Mouse (Mus musculus) macrophage (primary cell): ENCODE data around the gene Arhgef2. TPM values are rescaled to one million over a fixed set of nuclear protein-coding genes. Genes with fewer than 3 reads are reported as not detected.
"Not testable (repeated sequence)": the region's sequence is repeated elsewhere in the genome, so short reads cannot be mapped to it uniquely, and the experiment has no call there.

Experiments
- H3K27ac ChIP-seq: fragments of 350-480 bp; formaldehyde crosslinking; 2 replicates; pipeline ENCODE4 v1.9.0; 2021
- H3K36me3 ChIP-seq: fragments of 350-480 bp; formaldehyde crosslinking; 2 replicates; pipeline ENCODE4 v1.9.0; 2021; ENCODE audit errors: inconsistent target
- H3K4me3 ChIP-seq: fragments of 350-480 bp; formaldehyde crosslinking; 2 replicates; pipeline ENCODE4 v1.9.0; 2021; ENCODE audit errors: inconsistent target
- H3K79me2 ChIP-seq: fragments of 350-480 bp; formaldehyde crosslinking; 2 replicates; pipeline ENCODE4 v1.9.0; 2021; ENCODE audit errors: inconsistent target
- WGBS: methylation state at CpG from one replicate; pipeline ENCODE4 v1.1.7; 2026; ENCODE audit warnings: inconsistent platforms; ENCODE audit not compliant: missing documents; 5-methylcytosine and 5-hydroxymethylcytosine counted together
- polyA plus RNA-seq: library from polyadenylated mRNA; stranded (reverse); fragments of 250-400 nt; gene quantifications from 3 replicates; pipeline ENCODE4 v1.2.4, GENCODE M21; 2018; ENCODE audit warnings: inconsistent platforms
- total RNA-seq, 78 experiments: library from RNA; depleted of rRNA; stranded (reverse); fragments of 250-400 nt; gene quantifications; 1 replicate in 9 of 78; 2 replicates in 24 of 78; 3 replicates in 43 of 78; 4 replicates in 2 of 78; pipeline ENCODE4 v1.2.4; 2018; ENCODE audit warnings: inconsistent platforms in 56 of 78

The Arhgef2 gene
- total RNA-seq (2018; cell fraction: chromatin; rRNA removed), result 100 to 1,000 TPM; 401 to 771 (median 585) TPM
- 100 to 1,000 TPM; 114 to 210 (median 154) TPM for total RNA-seq (2018; cell fraction: cytosol; rRNA removed)
- total RNA-seq (2018; cell fraction: nucleus; rRNA removed), result 100 to 1,000 TPM; 216 to 483 (median 324) TPM
- polyA plus RNA-seq, result 83.0 to 111 TPM (median 86.2 TPM) in 3 replicates

GRCm38 (mm10) chr3:88605666-88606065, at the start of gene Arhgef2:
Gene Arhgef2, plus strand, starts transcription at chr3:88605966.
- H3K4me3 ChIP-seq, H3K36me3 ChIP-seq: not testable (repeated sequence)
- WGBS, result 96% methylated on average over 2 of the region's 2 CpGs
- peaks cover 18% of the 10 kb centered on the region; the same call in 1 of the 2 replicates for H3K79me2 ChIP-seq
- H3K27ac ChIP-seq, result peak within 1 kb of the TSS; percentile 74

DNA sequence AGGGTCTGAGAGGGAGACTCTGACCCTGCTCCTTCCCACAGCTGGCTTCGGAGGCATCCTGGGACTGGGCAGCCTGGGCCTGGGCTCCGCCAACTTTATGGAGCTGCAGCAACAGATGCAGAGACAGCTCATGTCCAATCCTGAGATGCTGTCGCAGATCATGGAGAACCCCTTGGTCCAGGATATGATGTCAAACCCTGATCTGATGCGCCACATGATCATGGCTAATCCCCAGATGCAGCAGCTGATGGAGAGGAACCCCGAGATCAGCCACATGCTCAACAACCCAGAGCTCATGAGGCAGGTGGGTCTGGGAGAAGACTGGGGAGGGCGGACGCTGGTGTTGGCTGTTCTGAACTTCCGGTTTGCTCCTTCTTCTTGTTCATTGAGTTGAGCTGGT, 49.1 kb upstream of the Arhgef2 start:
- peaks cover 17% of the 10 kb centered on the region for H3K79me2 ChIP-seq
- H3K27ac ChIP-seq, result no peak overlapping the region
- H3K4me3 ChIP-seq, result no peak overlapping the region
- H3K36me3 ChIP-seq, result peaks cover 25% of the 10 kb centered on the region
- WGBS, result 92% methylated on average over 8 of the region's 8 CpGs

- Histone ChIP-seq H3K27ac (no peak overlapping the region), H3K36me3 (peaks cover 40% of the 10 kb centered on the region), H3K79me2 (peaks cover 11% of the 10 kb centered on the region; the same call in 1 of the 2 replicates), H3K4me3 (no peak overlapping the region)
- 96% methylated on average over 9 of the region's 9 CpGs for WGBS
These were observed 46.2 kb upstream of the Arhgef2 start for GRCm38 (mm10) chr3:88559596-88559995.

- H3K4me3 ChIP-seq, result no peak overlapping the region
- 85% methylated on average over 4 of the region's 4 CpGs for WGBS
- H3K27ac ChIP-seq, result no peak overlapping the region
- peaks cover 62% of the 10 kb centered on the region for H3K36me3 ChIP-seq
- no peaks in the 10 kb centered on the region for H3K79me2 ChIP-seq
These were observed 43.8 kb upstream of the Arhgef2 start for GRCm38 (mm10) chr3:88561989-88562388.

- Histone ChIP-seq H3K4me3 (no peak overlapping the region), H3K79me2 (no peaks in the 10 kb centered on the region), H3K36me3 (peaks cover 74% of the 10 kb centered on the region), H3K27ac (no peak overlapping the region)
- WGBS, result 89% methylated on average over 4 of the region's 4 CpGs
These were observed 42.3 kb upstream of the Arhgef2 start for GRCm38 (mm10) chr3:88563442-88563841.

DNA sequence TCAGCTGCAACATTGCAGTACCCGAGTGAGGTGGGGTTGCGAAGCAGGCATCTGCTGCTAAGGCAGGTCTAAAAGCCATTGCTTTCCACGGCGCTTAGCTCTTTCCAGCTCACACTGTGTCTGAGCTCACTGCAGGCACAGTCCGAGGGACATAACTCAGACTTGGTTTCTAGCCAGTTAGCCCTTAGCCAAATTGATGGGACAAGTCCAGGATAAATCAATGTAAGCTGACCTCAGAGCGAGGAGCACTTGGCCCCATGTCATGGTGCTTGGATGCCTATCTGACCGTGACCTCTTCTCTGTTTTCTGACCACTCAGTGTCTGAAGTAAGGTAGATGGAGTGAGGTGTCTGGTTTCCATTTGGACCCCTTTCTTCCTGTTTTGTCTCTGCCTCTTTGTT, 41.8 kb upstream of the Arhgef2 start:
- Histone ChIP-seq H3K27ac (no peak overlapping the region), H3K36me3 (peaks cover 76% of the 10 kb centered on the region)

GRCm38 (mm10) chr3:88566116-88566515, 39.6 kb upstream of the Arhgef2 start:
- no peaks in the 10 kb centered on the region for H3K79me2 ChIP-seq
- H3K36me3 ChIP-seq, result peaks cover 60% of the 10 kb centered on the region
- 100% methylated on average over 3 of the region's 3 CpGs for WGBS
- no peak overlapping the region for H3K27ac ChIP-seq
- no peak overlapping the region for H3K4me3 ChIP-seq

More for the DNA sequence above, 41.8 kb upstream of the Arhgef2 start:
- 92% methylated on average over 7 of the region's 7 CpGs for WGBS
- Histone ChIP-seq H3K4me3 (no peak overlapping the region), H3K79me2 (no peaks in the 10 kb centered on the region)

- peaks cover 60% of the 10 kb centered on the region for H3K36me3 ChIP-seq
- no peaks in the 10 kb centered on the region for H3K79me2 ChIP-seq
- no peak overlapping the region for H3K27ac ChIP-seq
- no peak overlapping the region for H3K4me3 ChIP-seq
- WGBS, result 95% methylated on average over 4 of the region's 4 CpGs
These were observed 39.2 kb upstream of the Arhgef2 start for GRCm38 (mm10) chr3:88566536-88567061.

DNA sequence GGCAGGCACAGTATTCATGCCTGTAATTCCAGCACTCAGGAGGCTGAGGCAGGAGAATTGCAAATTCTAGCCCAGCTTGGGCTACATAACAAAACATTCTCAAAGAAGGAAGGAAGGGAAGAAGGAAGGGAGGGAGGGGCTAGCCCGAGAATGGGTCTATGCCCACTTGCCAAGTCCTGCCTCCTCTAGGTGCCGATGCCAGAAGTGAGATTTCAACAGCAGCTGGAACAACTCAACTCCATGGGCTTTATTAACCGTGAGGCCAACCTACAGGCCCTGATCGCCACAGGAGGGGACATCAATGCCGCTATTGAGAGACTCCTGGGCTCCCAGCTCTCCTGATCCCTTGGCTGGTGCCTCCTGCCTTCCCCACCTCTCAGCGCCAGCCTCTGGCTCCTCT, 37.9 kb upstream of the Arhgef2 start:
- Histone ChIP-seq H3K79me2 (no peaks in the 10 kb centered on the region), H3K36me3 (peaks cover 60% of the 10 kb centered on the region), H3K27ac (no peak overlapping the region), H3K4me3 (no peak overlapping the region)
- 64% methylated on average over 5 of the region's 6 CpGs for WGBS

DNA sequence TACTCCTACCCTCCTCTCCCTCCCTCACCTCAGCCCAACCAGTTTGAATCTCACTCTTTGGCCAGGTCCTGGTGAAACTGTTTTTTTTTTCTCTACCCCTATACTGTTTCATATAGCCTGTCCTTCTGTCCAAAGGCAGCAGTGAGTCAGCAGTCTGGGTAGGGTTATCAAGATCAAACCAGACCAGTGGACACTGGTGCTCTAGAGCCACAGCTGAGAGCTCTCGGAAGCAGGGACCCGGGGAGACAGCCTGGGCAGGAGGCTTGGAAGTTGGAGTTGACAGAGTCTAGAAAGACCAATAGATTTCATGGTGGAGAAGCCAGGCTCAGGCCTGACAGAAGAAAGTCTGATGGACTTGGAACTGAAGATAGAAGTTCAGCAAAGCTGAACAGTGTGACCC, 37.2 kb upstream of the Arhgef2 start:
- no peak overlapping the region for H3K27ac ChIP-seq
- no peak overlapping the region for H3K4me3 ChIP-seq
- H3K36me3 ChIP-seq, result peaks cover 54% of the 10 kb centered on the region
- WGBS, result 97% methylated on average over 2 of the region's 2 CpGs
- no peaks in the 10 kb centered on the region for H3K79me2 ChIP-seq

DNA sequence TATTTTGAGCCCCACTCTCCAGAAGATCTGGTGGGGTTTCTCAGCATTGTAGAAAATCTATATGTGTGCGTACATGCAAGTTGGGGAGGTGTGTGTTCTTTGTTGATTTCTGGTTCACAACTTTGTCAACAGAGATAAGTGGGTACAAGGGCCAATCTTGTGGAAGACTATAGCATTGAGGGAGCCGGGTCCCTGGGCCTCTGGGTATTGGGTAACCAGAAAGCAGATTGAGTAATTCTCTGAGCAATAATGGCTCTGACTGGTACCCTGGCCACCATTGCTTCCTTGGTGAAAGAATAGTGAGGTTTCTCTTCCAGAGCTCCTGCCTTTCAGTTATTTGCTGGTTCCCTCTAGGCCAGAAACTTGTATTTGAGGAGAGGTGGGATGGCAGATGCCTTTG, 36.7 kb upstream of the Arhgef2 start:
- no peaks in the 10 kb centered on the region for H3K79me2 ChIP-seq
- H3K27ac ChIP-seq, result no peak overlapping the region
- H3K4me3 ChIP-seq, result no peak overlapping the region
- WGBS, result 73% methylated on average over 2 of the region's 2 CpGs
- H3K36me3 ChIP-seq, result peaks cover 50% of the 10 kb centered on the region

DNA sequence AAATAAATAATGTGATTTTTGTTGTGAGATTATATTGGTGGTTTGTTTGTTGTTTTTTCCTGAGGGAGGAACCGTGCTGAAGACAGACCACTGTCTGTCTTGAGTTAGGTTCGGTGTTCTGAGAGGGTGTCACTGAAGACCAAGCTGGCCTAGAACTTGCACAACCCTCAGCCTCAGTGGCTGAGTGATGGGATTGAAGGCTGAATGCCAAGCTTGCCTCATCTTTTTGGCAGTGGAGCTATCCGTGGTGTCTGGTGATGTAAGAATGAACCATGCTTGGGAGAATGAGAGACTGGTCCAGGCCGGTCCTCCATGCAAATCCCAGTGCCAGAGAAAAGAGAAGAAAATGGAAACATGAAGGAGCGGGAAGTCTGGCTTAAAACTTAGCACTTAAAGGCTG, 36.1 kb upstream of the Arhgef2 start:
- Histone ChIP-seq H3K27ac (no peak overlapping the region), H3K79me2 (no peaks in the 10 kb centered on the region), H3K4me3 (no peak overlapping the region), H3K36me3 (peaks cover 44% of the 10 kb centered on the region)
- 81% methylated on average over 5 of the region's 5 CpGs for WGBS

- no peaks in the 10 kb centered on the region for H3K79me2 ChIP-seq
- H3K4me3 ChIP-seq, result no peak overlapping the region
- no peak overlapping the region for H3K27ac ChIP-seq
- whole genome bisulfite sequencing, result 96% methylated on average over 10 of the region's 10 CpGs
- peaks cover 37% of the 10 kb centered on the region for H3K36me3 ChIP-seq
These were observed 35.4 kb upstream of the Arhgef2 start for GRCm38 (mm10) chr3:88570341-88570740.

GRCm38 (mm10) chr3:88571856-88572255, 33.9 kb upstream of the Arhgef2 start:
- Histone ChIP-seq H3K79me2 (no peaks in the 10 kb centered on the region), H3K4me3 (no peak overlapping the region), H3K27ac (no peak overlapping the region), H3K36me3 (peaks cover 23% of the 10 kb centered on the region; the same call in 1 of the 2 replicates)
- WGBS, result 82% methylated on average over 1 of the region's 1 CpGs

- WGBS, result 89% methylated on average over 2 of the region's 2 CpGs
- Histone ChIP-seq H3K27ac (no peak overlapping the region), H3K79me2 (no peaks in the 10 kb centered on the region), H3K4me3 (no peak overlapping the region), H3K36me3 (peaks cover 14% of the 10 kb centered on the region; the same call in 1 of the 2 replicates)
These were observed 32.9 kb upstream of the Arhgef2 start for GRCm38 (mm10) chr3:88572835-88573234.

- Histone ChIP-seq H3K27ac (no peak overlapping the region), H3K4me3 (no peak overlapping the region), H3K36me3 (peaks cover 4% of the 10 kb centered on the region; the same call in 1 of the 2 replicates), H3K79me2 (no peaks in the 10 kb centered on the region)
- 75% methylated on average over 2 of the region's 2 CpGs for WGBS
These were observed 32.0 kb upstream of the Arhgef2 start for GRCm38 (mm10) chr3:88573810-88574209.
